Mouse (Mus musculus) liver, embryonic 14.5 days (tissue): ENCODE measurements around the gene Hoxd4.

Experiments
- CTCF ChIP-seq: IDR thresholded peaks from 2 replicates; pipeline ENCODE4 v1.5.1; 2016; ENCODE audit warnings: antibody characterized with exemption, low read depth, control low read depth
- EP300 ChIP-seq: IDR thresholded peaks from 2 replicates; pipeline ENCODE4 v1.6.1; 2016; ENCODE audit warnings: antibody characterized with exemption, low read depth

DNA sequence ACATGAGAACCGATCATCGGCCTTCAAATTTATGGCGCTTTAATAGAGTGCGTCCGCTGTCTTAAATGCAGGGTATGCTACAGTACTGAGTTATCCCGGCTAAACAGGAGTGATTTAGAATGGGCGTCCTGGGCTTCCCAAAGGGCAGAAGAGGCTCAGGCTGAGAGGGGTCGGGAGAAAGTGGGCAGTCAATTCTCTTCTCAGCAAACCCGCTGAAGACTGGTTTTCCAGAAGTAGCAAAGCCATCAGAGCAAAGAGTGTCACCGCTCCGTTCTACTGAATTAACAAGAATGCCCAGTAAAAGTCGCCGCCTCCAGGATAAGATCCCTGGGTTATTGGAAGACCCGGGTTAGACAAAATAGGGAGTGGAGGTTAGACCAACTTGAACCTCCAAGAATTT is 28.1 kb downstream of the Hoxd4 start:
- no peak for TF ChIP-seq CTCF
- TF ChIP-seq EP300 = no peak
